ENCODE assay signal across 22 mouse cellular contexts in genomic region chr1:135128986-135129385, GRCm38 (mm10). TPM values are rescaled to one million over a fixed set of nuclear protein-coding genes. Genes with fewer than 3 reads are reported as not detected.
DNase-seq lines count a peak whose midpoint lies in the region; ATAC-seq and TF ChIP-seq lines count a peak whose summit lies in the region.
"Had no signal": no experiment of that assay in that cellular context is flagged by ENCODE, and none has a peak within 500 bp of the region (broad histone marks: within the 10 kb centered on the region; RNA-seq: fewer than 3 reads in every experiment).

No protein-coding gene starts in this region.

- 0 out of 2 replicates have a peak overlapping the region, but pooled peaks have one; percentile 23 for H3K27ac ChIP-seq in midbrain, embryonic 10.5 days (replicated peaks)
- no peak overlapping the region for H3K27ac ChIP-seq in midbrain, postnatal 0 days (ENCODE audit: low read depth, low read length)
- peak overlapping the region; percentile 94 for H3K27ac ChIP-seq in embryonic facial prominence, embryonic 13.5 days
- peak overlapping the region; percentile 31; the same call in 1 of the 2 replicates for H3K27ac ChIP-seq in limb, embryonic 12.5 days
- H3K27ac ChIP-seq in forebrain, embryonic 14.5 days (ENCODE audit: low read depth, low read length): no peak overlapping the region
- H3K27ac ChIP-seq: forebrain, embryonic 12.5 days; heart, embryonic 15.5 days; hindbrain, embryonic 13.5 days; layer of hippocampus, adult 2 months; liver, embryonic 12.5 days; lung, embryonic 15.5 days had no signal

- no peak overlapping the region for H3K4me2 ChIP-seq in midbrain, postnatal 0 days (ENCODE audit: low read depth, low read length, poor library complexity, severe bottlenecking)
- H3K4me2 ChIP-seq in embryonic facial prominence, embryonic 13.5 days: 0 out of 2 replicates have a peak overlapping the region, but pooled peaks have one; percentile 52
- H3K4me2 ChIP-seq in limb, embryonic 12.5 days: no peak overlapping the region
- no peak overlapping the region for H3K4me2 ChIP-seq in forebrain, embryonic 14.5 days (ENCODE audit: low read length)
- H3K4me2 ChIP-seq: embryonic facial prominence, embryonic 12.5 days; forebrain, embryonic 12.5 days; heart, embryonic 15.5 days; hindbrain, embryonic 13.5 days; liver, embryonic 12.5 days; lung, embryonic 15.5 days had no signal

- no peak overlapping the region for H3K4me3 ChIP-seq in midbrain, embryonic 10.5 days
- no peak overlapping the region for H3K4me3 ChIP-seq in midbrain, postnatal 0 days (ENCODE audit: low read depth, low read length)
- H3K4me3 ChIP-seq in embryonic facial prominence, embryonic 13.5 days: no peak overlapping the region
- H3K4me3 ChIP-seq in limb, embryonic 12.5 days (replicated peaks): no peak overlapping the region
- no peak overlapping the region for H3K4me3 ChIP-seq in forebrain, embryonic 14.5 days (ENCODE audit: low read depth, low read length)
- H3K4me3 ChIP-seq: embryonic facial prominence, embryonic 12.5 days; forebrain, embryonic 12.5 days; heart, embryonic 15.5 days; hindbrain, embryonic 13.5 days; layer of hippocampus, adult 2 months; liver, embryonic 12.5 days; lung, embryonic 15.5 days had no signal

- peaks cover 40% of the 10 kb centered on the region for H3K27me3 ChIP-seq in midbrain, embryonic 10.5 days (ENCODE audit: low read depth, poor library complexity, severe bottlenecking)
- H3K27me3 ChIP-seq in midbrain, postnatal 0 days (ENCODE audit: insufficient read depth, low read length): no peaks in the 10 kb centered on the region
- peaks cover 14% of the 10 kb centered on the region; the same call in 1 of the 2 replicates for H3K27me3 ChIP-seq in embryonic facial prominence, embryonic 13.5 days
- peaks cover 26% of the 10 kb centered on the region for H3K27me3 ChIP-seq in limb, embryonic 12.5 days
- no peaks in the 10 kb centered on the region for H3K27me3 ChIP-seq in forebrain, embryonic 14.5 days (replicated peaks; ENCODE audit: control insufficient read depth, insufficient read depth, low read length)

- WGBS in midbrain, embryonic 10.5 days: 19% methylated on average over 9 of the region's 9 CpGs
- WGBS in midbrain, postnatal 0 days: 29% methylated on average over 9 of the region's 9 CpGs
- WGBS in embryonic facial prominence, embryonic 13.5 days: 26% methylated on average over 9 of the region's 9 CpGs
- 19% methylated on average over 9 of the region's 9 CpGs for WGBS in limb, embryonic 12.5 days
- WGBS in forebrain, embryonic 14.5 days: 31% methylated on average over 9 of the region's 9 CpGs

- no peak for TF ChIP-seq CTCF in midbrain, postnatal 0 days (IDR thresholded peaks at IDR 0.05)

- H3K9ac ChIP-seq in midbrain, postnatal 0 days (replicated peaks; ENCODE audit: low read length, poor library complexity, severe bottlenecking): no peak overlapping the region
- H3K9ac ChIP-seq in embryonic facial prominence, embryonic 13.5 days: no peak overlapping the region
- no peak overlapping the region for H3K9ac ChIP-seq in limb, embryonic 12.5 days (replicated peaks)
- H3K9ac ChIP-seq in forebrain, embryonic 14.5 days (ENCODE audit: low read length): no peak overlapping the region
- H3K9ac ChIP-seq: embryonic facial prominence, embryonic 12.5 days; forebrain, embryonic 12.5 days; heart, embryonic 15.5 days; hindbrain, embryonic 13.5 days; liver, embryonic 12.5 days; lung, embryonic 15.5 days had no signal

- H3K4me1 ChIP-seq in midbrain, embryonic 10.5 days: peaks cover 37% of the 10 kb centered on the region
- no peaks in the 10 kb centered on the region for H3K4me1 ChIP-seq in midbrain, postnatal 0 days (ENCODE audit: insufficient read depth, low read length)
- peaks cover 70% of the 10 kb centered on the region for H3K4me1 ChIP-seq in embryonic facial prominence, embryonic 13.5 days
- H3K4me1 ChIP-seq in limb, embryonic 12.5 days (replicated peaks): peaks cover 43% of the 10 kb centered on the region
- no peaks in the 10 kb centered on the region for H3K4me1 ChIP-seq in forebrain, embryonic 14.5 days (ENCODE audit: control insufficient read depth, insufficient read depth, low read length)

- H3K36me3 ChIP-seq in midbrain, embryonic 10.5 days: no peaks in the 10 kb centered on the region
- H3K36me3 ChIP-seq in midbrain, postnatal 0 days (ENCODE audit: insufficient read depth, low read length): no peaks in the 10 kb centered on the region
- no peaks in the 10 kb centered on the region for H3K36me3 ChIP-seq in embryonic facial prominence, embryonic 13.5 days
- H3K36me3 ChIP-seq in limb, embryonic 12.5 days: no peaks in the 10 kb centered on the region
- H3K36me3 ChIP-seq in forebrain, embryonic 14.5 days (ENCODE audit: control insufficient read depth, insufficient read depth, low read length): no peaks in the 10 kb centered on the region
- H3K36me3 ChIP-seq: embryonic facial prominence, embryonic 12.5 days; forebrain, embryonic 12.5 days; heart, embryonic 15.5 days; hindbrain, embryonic 13.5 days; liver, embryonic 12.5 days; lung, embryonic 15.5 days had no signal

- ATAC-seq in midbrain, postnatal 0 days (ENCODE audit: low FRiP score): no peak
- no peak for ATAC-seq in embryonic facial prominence, embryonic 13.5 days (ENCODE audit: insufficient number of reproducible peaks, insufficient read depth, low FRiP score, low TSS enrichment, low read depth)
- ATAC-seq in limb, embryonic 12.5 days (ENCODE audit: insufficient number of reproducible peaks, insufficient read depth, low FRiP score, low TSS enrichment, low read depth): no peak
- no peak for ATAC-seq in forebrain, embryonic 14.5 days
- ATAC-seq: liver, embryonic 12.5 days had no signal

- no peaks in the 10 kb centered on the region for H3K9me3 ChIP-seq in midbrain, embryonic 10.5 days (replicated peaks)
- H3K9me3 ChIP-seq in midbrain, postnatal 0 days (ENCODE audit: low read length): no peaks in the 10 kb centered on the region
- H3K9me3 ChIP-seq in embryonic facial prominence, embryonic 13.5 days: no peaks in the 10 kb centered on the region
- no peaks in the 10 kb centered on the region for H3K9me3 ChIP-seq in limb, embryonic 12.5 days
- H3K9me3 ChIP-seq in forebrain, embryonic 14.5 days (replicated peaks; ENCODE audit: control insufficient read depth, low read length): no peaks in the 10 kb centered on the region
- H3K9me3 ChIP-seq: embryonic facial prominence, embryonic 12.5 days; forebrain, embryonic 12.5 days; heart, embryonic 15.5 days; hindbrain, embryonic 13.5 days; liver, embryonic 12.5 days; lung, embryonic 15.5 days had no signal

- no peak for DNase-seq in midbrain, embryonic 10.5 days (ENCODE audit: low spot score)
- DNase-seq in midbrain, postnatal 0 days (ENCODE audit: low spot score): no peak
- DNase-seq in thymus, postnatal 14 days: peak; percentile 66
- no peak for DNase-seq in forebrain, embryonic 14.5 days (ENCODE audit: low spot score)
- DNase-seq in frontal cortex, postnatal 14 days (ENCODE audit: low spot score in 2 of 2): no peak
- DNase-seq in c-Kit-positive CD71-positive TER-119-positive erythroid progenitor cells, embryonic 14.5 days (ENCODE audit: low spot score): no peak
- DNase-seq: cerebellum, adult 11-12 months; cerebellum, postnatal 36 days; kidney, adult 11 months; right cerebral cortex, postnatal 25 days had no signal

RNA-seq across cellular contexts. Expression of gene Ptpn7, which starts 3.5 kb away (rescaled TPM):
- polyA plus RNA-seq in midbrain, embryonic 10.5 days (2016; fragmentation: Nextera tagmentation; extraction: Ambion mirVana): 1.3 and 2.4 TPM in 2 replicates
- 0.05 and 0.24 TPM in 2 replicates for total RNA-seq in midbrain, postnatal 0 days (2014; rRNA removed)
- polyA plus RNA-seq in midbrain, postnatal 0 days (2015; fragmentation: Nextera tagmentation; extraction: Ambion mirVana): 0.05 and 0.15 TPM in 2 replicates
- polyA plus RNA-seq in embryonic facial prominence, embryonic 13.5 days (2015; fragmentation: Nextera tagmentation; extraction: Ambion mirVana): 1.5 and 2.2 TPM in 2 replicates
- 1.1 and 1.5 TPM in 2 replicates for polyA plus RNA-seq in limb, embryonic 12.5 days (2016; fragmentation: Nextera tagmentation; extraction: Ambion mirVana)
- 0.32 and 0.57 TPM in 2 replicates for polyA plus RNA-seq in forebrain, embryonic 14.5 days (2014; fragmentation: Nextera tagmentation; extraction: Ambion mirVana)
- total RNA-seq: layer of hippocampus, adult 2 months had no signal

RNA-seq across cellular contexts. Expression of gene Arl8a, which starts 17.6 kb away (rescaled TPM):
- 46.5 and 67.6 TPM in 2 replicates for polyA plus RNA-seq in midbrain, embryonic 10.5 days (2016; fragmentation: Nextera tagmentation; extraction: Ambion mirVana)
- 317 and 384 TPM in 2 replicates for total RNA-seq in midbrain, postnatal 0 days (2014; rRNA removed)
- 399 and 418 TPM in 2 replicates for polyA plus RNA-seq in midbrain, postnatal 0 days (2015; fragmentation: Nextera tagmentation; extraction: Ambion mirVana)
- polyA plus RNA-seq in embryonic facial prominence, embryonic 13.5 days (2015; fragmentation: Nextera tagmentation; extraction: Ambion mirVana): 75.2 and 78.6 TPM in 2 replicates
- polyA plus RNA-seq in limb, embryonic 12.5 days (2016; fragmentation: Nextera tagmentation; extraction: Ambion mirVana): 51.8 and 57.7 TPM in 2 replicates
- 213 and 251 TPM in 2 replicates for polyA plus RNA-seq in forebrain, embryonic 14.5 days (2014; fragmentation: Nextera tagmentation; extraction: Ambion mirVana)

RNA-seq across cellular contexts. Expression of gene Lgr6, which starts 23.9 kb away (rescaled TPM):
- 0.06 and 0.17 TPM in 2 replicates for polyA plus RNA-seq in midbrain, embryonic 10.5 days (2016; fragmentation: Nextera tagmentation; extraction: Ambion mirVana)
- total RNA-seq in midbrain, postnatal 0 days (2014; rRNA removed): 2.5 and 3.8 TPM in 2 replicates
- 1.9 and 2.1 TPM in 2 replicates for polyA plus RNA-seq in midbrain, postnatal 0 days (2015; fragmentation: Nextera tagmentation; extraction: Ambion mirVana)
- 8.3 and 11.5 TPM in 2 replicates for polyA plus RNA-seq in embryonic facial prominence, embryonic 13.5 days (2015; fragmentation: Nextera tagmentation; extraction: Ambion mirVana)
- 1.5 and 1.6 TPM in 2 replicates for polyA plus RNA-seq in limb, embryonic 12.5 days (2016; fragmentation: Nextera tagmentation; extraction: Ambion mirVana)
- 0.48 TPM in 2 replicates for polyA plus RNA-seq in forebrain, embryonic 14.5 days (2014; fragmentation: Nextera tagmentation; extraction: Ambion mirVana)
- total RNA-seq: neutrophil, adult 5-6 weeks had no signal

RNA-seq across cellular contexts. Expression of gene Gpr37l1, which starts 38.5 kb away (rescaled TPM):
- not detected in 2 replicates for polyA plus RNA-seq in midbrain, embryonic 10.5 days (2016; fragmentation: Nextera tagmentation; extraction: Ambion mirVana)
- 14.1 and 25.7 TPM in 2 replicates for total RNA-seq in midbrain, postnatal 0 days (2014; rRNA removed)
- polyA plus RNA-seq in midbrain, postnatal 0 days (2015; fragmentation: Nextera tagmentation; extraction: Ambion mirVana): 8.8 and 12.8 TPM in 2 replicates
- not detected in 2 replicates for polyA plus RNA-seq in embryonic facial prominence, embryonic 13.5 days (2015; fragmentation: Nextera tagmentation; extraction: Ambion mirVana)
- not detected in 2 replicates for polyA plus RNA-seq in limb, embryonic 12.5 days (2016; fragmentation: Nextera tagmentation; extraction: Ambion mirVana)
- polyA plus RNA-seq in forebrain, embryonic 14.5 days (2014; fragmentation: Nextera tagmentation; extraction: Ambion mirVana): 0.24 and 0.33 TPM in 2 replicates
- total RNA-seq: ES-E14; neutrophil, adult 5-6 weeks had no signal
- polyA plus RNA-seq: embryonic facial prominence, embryonic 12.5 days; forebrain, embryonic 12.5 days; heart, embryonic 15.5 days; liver, embryonic 12.5 days; testis, adult 2 months had no signal

Comparison
In these comparisons a context has a peak if more than half of its experiments do, and no peak if none do; other contexts are left out.
1. H3K27ac ChIP-seq: peak in midbrain, embryonic 10.5 days (single experiment), embryonic facial prominence, embryonic 13.5 days (single experiment) and limb, embryonic 12.5 days (single experiment); none in midbrain, postnatal 0 days (single experiment) and forebrain, embryonic 14.5 days (single experiment).